Mouse (Mus musculus) liver, adult 2 months (tissue): ENCODE measurements around the gene Homez.

ENCODE experiments used
- CTCF ChIP-seq: fragments of 200-500 bp; IDR thresholded peaks from 2 replicates; pipeline ENCODE4 v1.5.1; 2011; ENCODE audit warnings: low read depth, low read length, control low read depth
- POLR2A ChIP-seq: fragments of 200-500 bp; IDR thresholded peaks from 2 replicates; pipeline ENCODE4 v1.6.1; 2011; ENCODE audit warnings: low read length, control low read depth; ENCODE audit not compliant: insufficient read depth; ENCODE audit errors: extremely low read depth

- no peak for TF ChIP-seq CTCF
- TF ChIP-seq POLR2A = no peak
Observed at GRCm38 (mm10) chr14:54875844-54876538, 5.2 kb upstream of the Homez start.
